Mouse (Mus musculus) cerebellum, adult 18-20 months (tissue): Measurements from ENCODE around the gene Afg1l.

Source experiments
- DNase-seq, 2 experiments: peaks; one replicate each; pipeline ENCODE4 v3.0.0; 2021

The Afg1l gene

GRCm38 (mm10) chr10:42476774-42477475 lies 1.4 kb downstream of the Afg1l start:
- DNase-seq = no peak

GRCm38 (mm10) chr10:42474946-42475514 lies 3.3 kb downstream of the Afg1l start:
- DNase-seq = no peak

GRCm38 (mm10) chr10:42464805-42465204 lies 13.6 kb downstream of the Afg1l start:
- no peak for DNase-seq

- no peak for DNase-seq
These were observed 14.1 kb downstream of the Afg1l start for GRCm38 (mm10) chr10:42464224-42464623.

GRCm38 (mm10) chr10:42457557-42458191 lies 20.7 kb downstream of the Afg1l start:
- no peak for DNase-seq

GRCm38 (mm10) chr10:42455981-42456380 lies 22.4 kb downstream of the Afg1l start:
- DNase-seq = no peak

- DNase-seq = no peak
These were observed 23.7 kb downstream of the Afg1l start for GRCm38 (mm10) chr10:42454690-42455089.

- no peak for DNase-seq
These were observed 24.1 kb downstream of the Afg1l start for GRCm38 (mm10) chr10:42454266-42454665.

GRCm38 (mm10) chr10:42449672-42450071 lies 28.7 kb downstream of the Afg1l start:
- no peak for DNase-seq

GRCm38 (mm10) chr10:42448371-42448770 lies 30.0 kb downstream of the Afg1l start:
- DNase-seq = no peak

- DNase-seq = no peak
These were observed 32.2 kb downstream of the Afg1l start for GRCm38 (mm10) chr10:42446145-42446544.

- DNase-seq = no peak
These were observed 41.2 kb downstream of the Afg1l start for GRCm38 (mm10) chr10:42436842-42437805.

GRCm38 (mm10) chr10:42417530-42418174 lies 60.7 kb downstream of the Afg1l start:
- DNase-seq = no peak

- DNase-seq = no peak
These were observed 62.4 kb downstream of the Afg1l start for GRCm38 (mm10) chr10:42415821-42416470.

- peak; percentile 9 to 13 for DNase-seq
These were observed 67.4 kb downstream of the Afg1l start for GRCm38 (mm10) chr10:42410748-42411537.

- DNase-seq = no peak
These were observed 87.9 kb downstream of the Afg1l start for GRCm38 (mm10) chr10:42390436-42390835.

GRCm38 (mm10) chr10:42388181-42388580 lies 90.2 kb downstream of the Afg1l start:
- no peak for DNase-seq

GRCm38 (mm10) chr10:42384946-42385644 lies 93.3 kb downstream of the Afg1l start:
- no peak for DNase-seq

- no peak for DNase-seq
These were observed 94.7 kb downstream of the Afg1l start for GRCm38 (mm10) chr10:42383708-42384107.

- no peak for DNase-seq
These were observed 114.1 kb downstream of the Afg1l start for GRCm38 (mm10) chr10:42364216-42364615.
